Mouse (Mus musculus) limb, embryonic 11.5 days (tissue): ENCODE results near the gene Olfr1437. TPM values are rescaled to one million over a fixed set of nuclear protein-coding genes. Genes with fewer than 3 reads are reported as not detected.

Source experiments
- polyA plus RNA-seq: library from polyadenylated mRNA; unstranded; fragments of >200 nt; fragmentation: Nextera tagmentation; extraction: Ambion mirVana; gene quantifications from 2 replicates; pipeline ENCODE4 v1.2.1, GENCODE M21; 2014

The Olfr1437 gene
- polyA plus RNA-seq, 1 experiment from 2014 or later: not detected

Other genes with a start within 250 kb of the Olfr1437 start
- gene Olfr1425, start 247.4 kb downstream of the Olfr1437 start, polyA plus RNA-seq: not detected in 2 replicates
- not detected in 2 replicates for gene Olfr1426, start 233.1 kb downstream of the Olfr1437 start, polyA plus RNA-seq
- gene Olfr1427, start 221.8 kb downstream of the Olfr1437 start, polyA plus RNA-seq: not detected in 2 replicates
- not detected in 2 replicates for gene Olfr1428, start 209.2 kb downstream of the Olfr1437 start, polyA plus RNA-seq
- not detected in 2 replicates for gene Olfr76, start 201.9 kb downstream of the Olfr1437 start, polyA plus RNA-seq
- not detected in 2 replicates for gene Olfr1555-ps1, start 155.0 kb downstream of the Olfr1437 start, polyA plus RNA-seq
- gene Olfr1431, start 124.5 kb downstream of the Olfr1437 start, polyA plus RNA-seq: not detected in 2 replicates
- not detected in 2 replicates for gene Olfr1432, start 92.5 kb downstream of the Olfr1437 start, polyA plus RNA-seq
- gene Olfr262, start 83.4 kb downstream of the Olfr1437 start, polyA plus RNA-seq: not detected in 2 replicates
- gene Olfr235, start 64.1 kb downstream of the Olfr1437 start, polyA plus RNA-seq: not detected in 2 replicates
- not detected in 2 replicates for gene Olfr1434, start 45.2 kb downstream of the Olfr1437 start, polyA plus RNA-seq
- not detected in 2 replicates for gene Olfr1436, start 26.0 kb downstream of the Olfr1437 start, polyA plus RNA-seq
- not detected in 2 replicates for gene Olfr1438-ps1, start 10.8 kb upstream of the Olfr1437 start, polyA plus RNA-seq
- not detected in 2 replicates for gene Olfr1440, start 62.2 kb upstream of the Olfr1437 start, polyA plus RNA-seq
- not detected in 2 replicates for gene Olfr1441, start 92.3 kb upstream of the Olfr1437 start, polyA plus RNA-seq
- not detected in 2 replicates for gene Pfpl, start 102.8 kb upstream of the Olfr1437 start, polyA plus RNA-seq
- 0.10 and 0.17 TPM in 2 replicates for gene Mpeg1, start 135.7 kb upstream of the Olfr1437 start, polyA plus RNA-seq
- gene Dtx4, start 176.4 kb upstream of the Olfr1437 start, polyA plus RNA-seq: 2.5 and 2.7 TPM in 2 replicates
- gene Fam111a, start 220.6 kb upstream of the Olfr1437 start, polyA plus RNA-seq: 24.9 and 26.5 TPM in 2 replicates